Mouse (Mus musculus) lung, postnatal 36 days (tissue): ENCODE measurements around the gene Ccl6.
"Not testable (repeated sequence)": the region's sequence is repeated elsewhere in the genome, so short reads cannot be mapped to it uniquely, and the experiment has no call there.

ENCODE experiments used
- DNase-seq: peaks from one replicate; pipeline ENCODE4 v3.0.0; 2022; ENCODE audit warnings: mixed read lengths

Gene Ccl6

DNA sequence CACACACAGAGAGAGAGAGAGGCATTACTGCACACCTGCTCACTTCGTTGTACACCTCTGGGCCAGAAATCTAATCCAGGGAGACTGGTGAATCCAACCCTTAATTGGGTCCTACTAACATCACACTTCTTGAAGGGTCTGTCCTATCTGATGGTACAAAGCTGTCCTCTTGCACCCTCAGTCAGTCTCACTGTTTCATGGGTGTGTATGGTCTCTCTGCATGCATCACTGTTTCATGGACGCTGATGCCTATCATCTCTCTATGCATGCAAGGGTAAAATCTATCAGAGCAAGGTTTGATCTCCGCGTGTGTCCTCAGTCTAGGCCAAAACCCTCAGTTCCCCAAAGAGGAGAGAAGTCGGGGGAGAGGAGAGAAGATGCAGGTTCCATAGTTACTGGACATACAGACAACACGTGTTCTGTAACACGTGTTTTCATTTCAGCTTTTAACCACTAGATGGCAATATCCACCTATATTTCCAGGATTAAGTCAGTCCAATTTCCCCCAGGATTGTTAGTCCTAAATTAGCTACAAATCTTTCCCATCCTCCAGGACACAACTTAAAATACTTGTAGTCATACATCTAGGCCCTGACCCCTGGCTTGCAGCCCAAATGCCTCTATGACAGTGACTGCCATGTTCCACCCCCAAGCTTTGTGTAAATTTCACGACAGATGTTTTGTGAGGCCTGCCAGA lies 36.7 kb downstream of the Ccl6 start:
- peak; percentile 58 for DNase-seq

DNA sequence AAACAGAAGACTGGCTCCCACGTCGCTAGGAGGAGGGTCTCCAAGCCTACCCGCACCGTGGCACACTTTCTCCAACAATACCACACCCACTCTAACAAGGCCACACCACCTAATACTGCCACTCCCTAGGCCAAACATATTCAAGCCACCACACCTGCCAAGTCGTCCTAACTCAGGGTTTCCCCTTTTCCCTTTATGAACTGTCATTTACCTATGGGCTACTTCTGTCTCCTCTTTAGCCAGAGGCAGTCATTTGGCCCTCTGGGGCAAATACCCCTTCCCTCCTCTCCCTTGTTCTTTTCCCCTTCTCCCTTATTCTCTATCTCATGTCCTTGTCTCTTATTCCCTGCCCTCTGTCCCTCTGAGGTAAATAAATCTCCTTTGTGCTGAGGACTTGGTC lies 41.2 kb downstream of the Ccl6 start:
- DNase-seq, result no peak

DNA sequence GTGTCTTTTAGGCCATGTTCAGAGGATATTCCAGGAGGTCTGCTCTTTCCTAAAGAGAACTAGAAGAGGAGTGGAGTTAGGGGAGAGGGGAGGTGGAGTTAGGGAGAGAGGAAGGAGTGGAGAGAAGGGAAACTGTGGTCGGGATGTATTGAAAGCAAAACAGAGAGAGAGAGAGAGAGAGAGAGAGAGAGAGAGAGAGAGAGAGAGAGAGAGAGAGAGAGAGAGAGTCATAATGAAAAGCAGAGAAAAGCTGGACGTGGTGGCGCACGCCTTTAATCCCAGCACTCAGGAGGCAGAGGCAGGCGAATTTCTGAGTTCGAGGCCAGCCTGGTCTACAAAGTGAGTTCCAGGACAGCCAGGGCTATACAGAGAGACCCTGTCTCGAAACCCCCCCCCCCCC lies 41.9 kb downstream of the Ccl6 start:
- not testable (repeated sequence) for DNase-seq

DNA sequence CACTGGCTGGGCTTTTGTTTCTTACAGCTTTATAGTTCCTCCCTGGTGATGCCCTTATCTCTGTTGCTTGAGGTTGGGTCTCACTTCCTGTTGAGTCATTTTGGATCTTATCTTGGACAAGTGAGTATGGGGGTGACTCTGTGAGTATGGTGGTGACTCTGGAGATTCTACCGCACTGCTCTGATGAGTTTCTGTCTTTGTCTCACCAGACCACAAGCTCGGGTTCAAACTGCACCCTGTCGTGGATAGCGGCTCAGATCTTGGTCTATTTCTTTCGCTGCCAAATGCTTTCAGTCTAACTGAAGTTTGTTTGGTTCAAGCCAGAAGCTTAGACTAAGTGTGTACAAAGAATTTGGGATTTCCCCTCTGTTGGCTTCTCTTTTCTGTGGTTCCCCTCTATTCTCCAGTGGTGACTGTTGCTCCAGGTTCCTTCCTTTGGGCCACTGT lies 42.7 kb downstream of the Ccl6 start:
- no peak for DNase-seq

DNA sequence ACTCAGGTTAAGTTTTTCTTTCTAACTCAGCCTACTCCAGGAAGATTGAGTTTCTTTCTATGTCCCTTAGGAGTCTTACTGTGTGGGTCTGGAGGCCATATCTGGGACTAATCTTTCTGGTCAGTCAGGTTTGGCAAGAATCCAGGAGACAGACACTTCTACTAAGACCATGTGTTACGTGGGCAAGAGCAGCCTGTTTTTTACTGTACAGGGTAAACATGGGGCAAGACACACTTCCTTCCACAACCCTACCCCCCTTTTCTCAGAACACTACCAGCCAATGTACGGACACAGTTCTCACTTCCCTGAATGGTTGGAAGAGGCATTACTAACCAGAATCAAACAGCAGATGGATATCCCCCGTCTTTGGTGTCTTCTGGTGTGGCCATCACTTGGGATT lies 48.7 kb downstream of the Ccl6 start:
- DNase-seq, result peak; percentile 28

DNA sequence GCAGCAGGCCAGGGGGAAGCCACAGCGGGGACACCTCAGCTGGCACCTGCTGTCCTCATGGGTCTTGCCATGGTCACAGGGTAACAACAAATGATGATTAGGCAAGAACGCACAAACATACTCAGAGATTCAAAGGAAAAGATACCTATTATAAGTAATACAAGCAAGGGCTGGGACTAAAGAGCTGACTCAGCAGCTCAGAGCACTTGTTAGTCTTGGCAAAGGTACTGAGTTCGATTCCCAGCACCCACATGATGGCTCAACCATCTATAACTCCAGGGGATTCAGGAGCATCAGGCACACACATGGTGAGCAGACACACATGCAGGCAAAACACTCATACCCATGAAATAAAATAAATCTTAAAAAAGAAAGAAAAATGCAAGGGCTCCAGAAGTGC lies 51.5 kb downstream of the Ccl6 start:
- no peak for DNase-seq

DNA sequence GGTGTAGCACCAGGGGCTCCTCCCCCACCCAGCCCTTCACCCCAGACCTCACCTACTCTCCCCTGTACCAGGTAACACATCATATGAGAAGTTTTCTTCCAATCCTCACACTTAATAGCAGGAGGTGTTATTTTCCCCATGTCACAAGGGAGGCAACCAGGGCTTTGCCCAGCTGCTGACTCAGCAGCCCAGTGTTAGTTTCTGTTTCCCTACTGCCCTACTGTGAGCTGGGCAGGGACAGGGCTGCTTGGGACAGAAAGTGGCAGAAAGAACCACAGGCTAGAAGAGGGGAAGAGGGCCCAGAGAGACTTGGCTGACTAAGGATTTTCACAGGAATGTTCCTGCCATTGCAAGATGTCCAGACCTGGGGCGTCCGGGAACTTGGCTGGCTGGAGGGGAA lies 52.0 kb downstream of the Ccl6 start:
- no peak for DNase-seq

DNA sequence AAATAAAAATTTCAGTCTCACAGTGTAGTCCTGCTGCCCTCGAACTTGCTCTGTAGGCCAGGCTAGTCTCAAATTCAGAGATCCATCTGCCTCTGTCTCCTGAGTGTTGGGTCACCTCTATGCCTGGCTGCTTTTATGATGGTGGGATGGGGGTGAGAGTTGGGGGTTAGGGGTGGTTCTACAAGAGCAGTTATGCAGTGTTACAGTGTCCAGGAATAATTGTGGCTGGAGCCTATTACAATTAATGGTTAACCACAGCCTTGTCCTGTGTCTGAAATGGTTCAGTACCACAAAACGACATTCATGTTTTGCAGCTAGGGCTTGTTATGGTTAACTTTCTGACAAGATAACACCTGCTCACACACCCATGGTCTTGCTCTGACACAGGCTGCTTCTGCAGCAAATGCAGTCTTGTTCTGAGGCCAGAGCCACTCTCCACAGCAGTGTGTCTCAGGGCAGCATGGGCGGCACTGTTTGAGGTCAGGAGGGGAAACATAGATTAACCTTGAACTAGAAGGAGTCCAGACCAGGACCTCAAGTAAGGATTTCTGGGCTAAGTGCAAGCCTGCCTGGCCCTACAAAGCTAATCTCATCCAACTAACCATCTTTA lies 54.1 kb downstream of the Ccl6 start:
- no peak for DNase-seq
